Mouse (Mus musculus) central nervous system, embryonic 18 days (tissue): ENCODE data around the gene Gm21117. TPM values are rescaled to one million over a fixed set of nuclear protein-coding genes. Genes with fewer than 3 reads are reported as not detected.

Source experiments
- polyA plus RNA-seq: library from polyadenylated mRNA; depleted of rRNA; stranded (reverse); fragments of >200 nt; gene quantifications from 2 replicates; pipeline ENCODE4 v1.2.3, GENCODE M21; 2012; rRNA removed

The Gm21117 gene
- polyA plus RNA-seq: not detected in 2 replicates

DNA sequence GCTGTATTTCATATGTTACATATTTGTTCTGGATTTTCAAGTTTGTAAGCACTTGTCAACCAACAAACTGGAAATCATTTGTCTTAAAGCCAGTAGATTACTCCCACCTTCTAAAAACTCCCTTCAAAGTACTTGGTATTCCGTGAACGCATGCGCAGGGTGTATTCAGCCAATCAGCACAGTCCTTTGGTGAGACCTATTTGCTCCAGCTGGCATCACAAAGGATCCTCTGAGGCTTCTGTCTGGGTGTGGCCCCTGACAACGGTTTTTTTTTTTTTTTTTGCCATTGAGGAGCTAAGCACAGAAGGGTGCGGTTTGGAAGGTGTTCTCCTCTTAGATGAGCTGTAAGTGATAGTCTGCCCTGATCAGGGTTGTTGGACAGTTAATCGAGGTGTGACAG is at the start of gene Gm21117:
Gene Gm21117 (plus strand): TSS at position 301 of the 400 bp plus-strand sequence.

